Mouse (Mus musculus): ENCODE results near the gene Olfr523.

- TF ChIP-seq POLR2A (IDR thresholded peaks at IDR 0.05; ENCODE audit: low read depth, low read length) (no peak), CTCF (IDR thresholded peaks at IDR 0.05; ENCODE audit: borderline replicate concordance, insufficient read depth, low read length) (no peak)
Observed at GRCm38 (mm10) chr7:140188391-140189328, 15.6 kb downstream of the Olfr523 start.
